Mouse (Mus musculus) kidney, postnatal 0 days (tissue): ENCODE measurements around the gene Pknox2. TPM values are rescaled to one million over a fixed set of nuclear protein-coding genes. Genes with fewer than 3 reads are reported as not detected.
A peak's percentile ranks its signal among the peaks of the same experiment; 100 is the strongest.

Source experiments
- ATAC-seq: fragments of 200-750 bp; cut with Nextera tagmentation; replicated peaks from 2 replicates; pipeline ENCODE4 v1.8.0; 2017; ENCODE audit warnings: low read depth, moderate number of reproducible peaks, moderate TSS enrichment, moderate library complexity; ENCODE audit not compliant: low FRiP score
- DNase-seq: peaks from one replicate; pipeline ENCODE4 v3.0.0-alpha.2; 2016; ENCODE audit warnings: low spot score
- H3K27ac ChIP-seq: fragments of 300-500 bp; sonication (generic); 2 replicates; pipeline ENCODE4 v1.5.1; 2014; ENCODE audit warnings: mild to moderate bottlenecking
- H3K27me3 ChIP-seq: fragments of 300-500 bp; sonication (generic); 2 replicates; pipeline ENCODE4 v1.6.1; 2014; ENCODE audit warnings: low read length, mixed read lengths; ENCODE audit not compliant: insufficient read depth
- H3K36me3 ChIP-seq: fragments of 300-500 bp; sonication (generic); 2 replicates; pipeline ENCODE4 v1.6.1; 2014; ENCODE audit warnings: low read length, mixed read lengths; ENCODE audit not compliant: insufficient read depth
- H3K4me1 ChIP-seq: fragments of 300-500 bp; sonication (generic); replicated peaks from 2 replicates; pipeline ENCODE4 v1.6.1; 2014; ENCODE audit warnings: antibody characterized with exemption, low read length, mixed read lengths; ENCODE audit not compliant: insufficient read depth
- H3K4me2 ChIP-seq: fragments of 300-500 bp; sonication (generic); 2 replicates; pipeline ENCODE4 v1.6.1; 2014; ENCODE audit warnings: mild to moderate bottlenecking, low read length, moderate library complexity, mixed read lengths
- H3K4me3 ChIP-seq: fragments of 300-500 bp; sonication (generic); replicated peaks from 2 replicates; pipeline ENCODE4 v1.5.1; 2014; ENCODE audit warnings: low read depth, low read length
- H3K9ac ChIP-seq: fragments of 300-500 bp; sonication (generic); 2 replicates; pipeline ENCODE4 v1.6.1; 2014; ENCODE audit warnings: low read depth, low read length
- H3K9me3 ChIP-seq: fragments of 300-500 bp; sonication (generic); replicated peaks from 2 replicates; pipeline ENCODE4 v1.6.1; 2016; ENCODE audit warnings: low read length, inconsistent platforms, mixed read lengths
- CTCF ChIP-seq: IDR thresholded peaks from 2 replicates; pipeline ENCODE4 v1.5.1; 2016; ENCODE audit warnings: antibody characterized with exemption, low read depth, mild to moderate bottlenecking, moderate library complexity
- WGBS: fragments of 180-500 bp; shearing (Covaris S2); extraction: QIAGEN DNeasy Blood & Tissue Kit; methylation state at CpG from one replicate; pipeline ENCODE4 v1.1.7; 2014; 5-methylcytosine and 5-hydroxymethylcytosine counted together
- polyA plus RNA-seq: library from polyadenylated mRNA; unstranded; fragments of >200 nt; fragmentation: Nextera tagmentation; extraction: Ambion mirVana; gene quantifications from 2 replicates; pipeline ENCODE4 v1.2.1, GENCODE M21; 2015

Gene Pknox2
- polyA plus RNA-seq, 1 experiment from 2014 or later = 6.0 TPM

DNA sequence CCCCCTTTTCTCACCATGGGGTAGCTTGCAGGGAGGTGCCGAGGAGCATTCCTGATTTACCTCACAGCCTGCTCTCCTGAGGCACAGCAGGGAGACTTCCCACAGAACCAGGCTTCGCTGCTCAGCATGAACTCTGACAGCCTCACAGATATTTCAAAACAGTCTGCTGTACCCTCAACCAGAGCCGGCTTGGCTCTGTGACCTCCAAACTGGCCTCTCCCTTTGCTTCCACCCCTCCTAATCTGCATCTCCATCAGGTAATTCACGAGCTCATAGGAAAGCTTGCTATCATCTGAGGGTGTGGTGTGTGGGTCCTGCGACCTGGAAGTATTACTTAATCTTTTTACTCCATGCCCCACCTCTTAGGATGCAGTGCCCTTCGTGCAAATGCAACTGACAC is 142.5 kb downstream of the Pknox2 start:
- TF ChIP-seq CTCF = no peak
- DNase-seq = no peak
- Histone ChIP-seq H3K27me3 (no peaks in the 10 kb centered on the region), H3K9me3 (no peaks in the 10 kb centered on the region), H3K36me3 (no peaks in the 10 kb centered on the region), H3K4me1 (peaks cover 9% of the 10 kb centered on the region; the same call in 1 of the 2 replicates), H3K4me3 (no peak overlapping the region), H3K4me2 (no peak overlapping the region), H3K27ac (no peak overlapping the region), H3K9ac (no peak overlapping the region)
- no peak for ATAC-seq
- 48% methylated on average over 6 of the region's 6 CpGs for WGBS

DNA sequence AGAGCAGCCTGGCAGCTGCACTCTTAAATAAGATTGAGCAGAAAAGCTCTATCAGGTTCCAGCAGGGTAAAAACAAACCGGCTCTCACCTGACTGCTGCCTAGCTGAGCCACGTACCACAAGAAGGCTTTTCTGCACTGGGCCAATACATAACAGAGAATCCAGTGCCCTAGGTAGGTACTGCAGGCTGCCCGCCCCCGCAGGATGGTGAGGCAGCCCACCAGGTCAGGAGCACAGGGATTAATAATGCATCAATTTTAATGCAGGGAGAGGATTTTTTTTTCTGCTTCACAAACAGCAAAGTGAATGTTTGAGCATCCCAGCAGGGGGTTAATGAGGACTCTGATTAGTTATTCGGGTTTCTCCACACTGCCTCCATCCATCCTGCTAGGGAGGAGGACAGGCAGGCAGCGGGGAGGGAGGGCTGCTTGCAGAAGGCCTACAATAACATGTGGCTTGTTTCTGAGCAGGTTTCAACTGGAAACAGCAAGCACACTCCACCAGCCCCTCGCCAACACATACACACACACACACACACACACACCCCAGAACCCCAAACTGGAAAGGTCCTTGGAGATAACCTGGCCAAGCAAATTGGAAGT is 145.2 kb downstream of the Pknox2 start:
- DNase-seq = no peak
- no peaks in the 10 kb centered on the region for H3K9me3 ChIP-seq
- no peaks in the 10 kb centered on the region for H3K27me3 ChIP-seq
- H3K27ac ChIP-seq = no peak overlapping the region
- H3K9ac ChIP-seq = no peak overlapping the region
- no peak overlapping the region for H3K4me3 ChIP-seq
- no peak for TF ChIP-seq CTCF
- H3K36me3 ChIP-seq = no peaks in the 10 kb centered on the region
- 40% methylated on average over 7 of the region's 7 CpGs for WGBS
- no peak overlapping the region for H3K4me2 ChIP-seq
- peak; percentile 75; the same call in 1 of the 2 replicates for ATAC-seq
- H3K4me1 ChIP-seq = no peaks in the 10 kb centered on the region

DNA sequence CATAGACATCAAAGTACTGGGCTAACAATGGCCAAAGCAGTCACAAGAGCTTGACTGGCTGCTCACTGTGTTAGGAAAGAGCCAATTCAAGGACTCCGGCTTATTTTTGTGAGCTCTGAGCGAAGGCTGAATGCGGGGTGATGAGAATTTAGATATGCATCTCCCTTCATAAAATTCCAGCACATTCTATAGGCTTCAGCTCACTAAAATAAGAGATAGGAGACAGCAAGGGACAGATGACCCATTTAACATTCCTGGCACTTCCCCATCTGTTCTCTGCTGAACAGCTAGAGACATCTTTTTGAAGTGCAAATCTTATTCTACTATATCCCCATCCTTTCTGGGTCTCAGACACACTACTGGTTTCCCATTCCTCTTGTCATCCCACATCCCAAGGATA is 147.8 kb downstream of the Pknox2 start:
- TF ChIP-seq CTCF = no peak
- H3K9ac ChIP-seq = no peak overlapping the region
- H3K4me1 ChIP-seq = no peaks in the 10 kb centered on the region
- DNase-seq = no peak
- no peaks in the 10 kb centered on the region for H3K36me3 ChIP-seq
- H3K4me2 ChIP-seq = no peak overlapping the region
- ATAC-seq = no peak
- WGBS = 89% methylated on average over 3 of the region's 3 CpGs
- H3K27ac ChIP-seq = no peak overlapping the region
- no peaks in the 10 kb centered on the region for H3K27me3 ChIP-seq
- H3K9me3 ChIP-seq = no peaks in the 10 kb centered on the region
- no peak overlapping the region for H3K4me3 ChIP-seq

DNA sequence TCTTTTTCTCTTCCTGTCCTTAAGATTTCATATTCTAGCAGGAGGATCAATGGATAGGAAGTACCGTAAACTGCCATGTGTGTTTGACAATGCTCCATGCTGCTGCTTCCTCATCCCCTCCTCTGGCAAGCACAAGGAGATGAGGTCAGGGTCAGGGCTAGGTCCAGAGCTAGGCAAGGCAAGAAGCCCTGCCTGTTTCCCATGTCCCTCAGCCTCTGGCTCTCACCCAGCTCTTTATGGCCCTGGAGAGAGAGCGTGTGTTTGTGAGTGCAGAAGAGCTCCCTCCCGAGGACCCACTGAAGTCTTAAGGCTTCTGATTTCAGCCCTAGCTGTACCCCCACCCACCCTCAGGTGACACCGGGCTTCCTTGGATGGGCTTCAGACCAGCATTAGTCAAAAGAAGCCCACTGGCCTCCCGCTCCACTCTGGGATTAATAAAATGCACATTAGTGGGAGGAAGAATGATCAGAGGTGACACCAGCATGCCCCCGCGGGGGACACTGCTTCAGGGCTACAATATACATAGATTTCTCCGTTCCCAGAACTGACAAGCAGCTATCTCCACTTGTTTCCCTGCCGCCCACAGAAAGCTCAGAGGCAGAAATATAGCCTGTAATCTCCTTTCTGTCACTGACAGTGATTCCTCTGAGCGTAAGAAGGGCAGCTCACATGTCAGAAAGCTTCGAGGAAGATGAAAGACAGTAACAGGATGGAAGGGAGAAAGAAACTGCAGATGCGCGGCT is 156.4 kb downstream of the Pknox2 start:
- ATAC-seq = no peak
- no peak overlapping the region for H3K4me2 ChIP-seq
- no peaks in the 10 kb centered on the region for H3K36me3 ChIP-seq
- no peaks in the 10 kb centered on the region for H3K9me3 ChIP-seq
- no peak overlapping the region for H3K4me3 ChIP-seq
- H3K4me1 ChIP-seq = no peaks in the 10 kb centered on the region
- no peak overlapping the region for H3K27ac ChIP-seq
- WGBS = 37% methylated on average over 13 of the region's 13 CpGs
- no peak for TF ChIP-seq CTCF
- 0 out of 2 replicates have a peak overlapping the region, but pooled peaks have one; percentile 20 for H3K9ac ChIP-seq
- no peaks in the 10 kb centered on the region for H3K27me3 ChIP-seq
- peak; percentile 28 for DNase-seq

DNA sequence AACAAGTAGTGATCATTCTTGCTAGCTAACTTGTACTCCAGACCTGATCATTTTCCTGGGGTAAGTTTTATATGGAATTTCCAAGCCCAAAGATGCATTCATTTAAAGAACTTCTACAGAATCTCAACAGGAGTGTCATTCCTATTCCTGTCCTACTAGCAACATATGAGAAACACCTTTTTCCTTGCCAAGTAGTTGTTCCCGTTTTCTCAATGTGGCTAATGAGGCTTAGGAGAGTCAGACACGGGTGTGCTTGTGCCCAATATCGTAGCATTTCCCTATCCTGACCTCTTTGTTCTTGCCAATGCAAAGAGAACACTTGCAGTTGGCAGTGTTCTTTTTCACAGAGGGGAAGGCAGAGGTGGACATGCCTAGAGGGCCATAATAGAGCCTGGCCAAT is 157.2 kb downstream of the Pknox2 start:
- Histone ChIP-seq H3K9me3 (no peaks in the 10 kb centered on the region), H3K4me1 (no peaks in the 10 kb centered on the region), H3K27ac (no peak overlapping the region), H3K36me3 (no peaks in the 10 kb centered on the region), H3K4me3 (no peak overlapping the region), H3K9ac (no peak overlapping the region), H3K27me3 (no peaks in the 10 kb centered on the region), H3K4me2 (no peak overlapping the region)
- TF ChIP-seq CTCF = no peak
- 90% methylated on average over 3 of the region's 3 CpGs for WGBS
- no peak for DNase-seq
- ATAC-seq = no peak

DNA sequence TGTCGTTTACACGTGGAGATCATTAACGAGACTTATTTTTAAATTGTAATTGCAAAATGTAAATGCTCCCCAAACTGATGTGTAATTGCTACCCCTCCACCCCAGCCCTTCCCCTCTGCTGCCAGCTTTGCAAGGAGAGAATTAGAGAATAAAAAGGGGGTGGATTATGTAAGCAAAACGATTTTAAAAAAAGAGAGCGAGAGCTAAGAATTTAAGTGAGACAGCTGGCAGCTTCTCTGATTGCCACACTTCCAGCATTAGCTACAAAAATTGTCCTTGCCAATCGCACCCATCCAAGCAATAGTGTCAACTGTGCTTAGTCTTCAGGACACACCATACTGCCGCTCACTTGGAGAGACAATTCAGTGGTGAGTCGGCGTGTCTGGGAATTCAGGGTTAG is 162.0 kb downstream of the Pknox2 start:
- WGBS = 84% methylated on average over 9 of the region's 9 CpGs

More for the DNA sequence above, 162.0 kb downstream of the Pknox2 start:
- Histone ChIP-seq H3K27ac (no peak overlapping the region), H3K4me2 (no peak overlapping the region), H3K9me3 (no peaks in the 10 kb centered on the region), H3K36me3 (no peaks in the 10 kb centered on the region), H3K9ac (no peak overlapping the region), H3K4me1 (no peaks in the 10 kb centered on the region), H3K27me3 (no peaks in the 10 kb centered on the region), H3K4me3 (no peak overlapping the region)
- ATAC-seq (no peak), DNase-seq (no peak)
- no peak for TF ChIP-seq CTCF
